Mouse (Mus musculus): ENCODE data around the gene Gng2.

DNA sequence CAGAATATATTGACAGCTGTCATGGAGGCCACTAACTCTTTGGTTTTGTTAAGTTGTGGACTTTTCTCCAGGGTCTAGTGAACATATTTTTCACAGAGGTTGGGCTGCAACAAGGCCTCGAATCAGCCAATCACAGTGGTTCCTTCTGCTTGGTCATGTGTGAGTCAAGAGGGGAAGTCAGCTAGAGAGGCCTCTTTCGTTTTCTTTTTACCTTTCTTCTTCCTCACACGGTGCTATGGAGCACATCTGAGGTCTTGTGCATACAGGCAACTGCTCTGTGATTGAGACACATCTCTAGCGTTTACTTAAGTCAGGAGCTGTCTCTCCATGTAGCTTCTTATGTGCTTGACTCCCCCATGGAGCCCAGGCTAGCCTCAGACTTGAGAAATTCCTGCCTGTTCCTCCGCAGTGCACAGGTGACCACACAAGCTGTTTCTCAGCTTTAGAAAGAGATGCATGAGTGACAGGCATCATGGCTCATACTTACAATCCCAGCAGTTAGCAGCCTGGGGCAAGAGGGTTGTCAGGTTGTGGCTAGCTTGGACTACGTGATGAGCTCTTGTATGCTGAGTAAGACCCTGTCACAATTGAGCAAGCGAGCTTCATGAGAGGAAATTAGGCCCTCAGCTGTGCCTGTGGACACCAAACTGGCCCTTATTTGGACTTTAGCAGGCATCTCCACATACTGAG is 9.0 kb downstream of the Gng2 start:
- no peak for TF ChIP-seq POLR2A (IDR thresholded peaks at IDR 0.05; ENCODE audit: insufficient read depth, low read depth, low read length)
- no peak for TF ChIP-seq CTCF (IDR thresholded peaks at IDR 0.05)
- TF ChIP-seq EP300 (IDR thresholded peaks at IDR 0.05; ENCODE audit: insufficient read depth, low read depth, low read length), result no peak
